Mouse (Mus musculus) c-Kit-positive CD71-negative TER-119-negative erythroid progenitor cells, embryonic 14.5 days (primary cell): ENCODE data around the gene Gba.
"Not testable (repeated sequence)": the region's sequence is repeated elsewhere in the genome, so short reads cannot be mapped to it uniquely, and the experiment has no call there.

ENCODE experiments used
- DNase-seq: peaks from one replicate; pipeline ENCODE4 v3.0.0-alpha.2; 2013; ENCODE audit warnings: low read depth

The Gba gene

GRCm38 (mm10) chr3:89202253-89203141, at the start of gene Gba:
Gene Gba, plus strand, starts transcription at chr3:89202928.
- DNase-seq, result peak; percentile 94

- DNase-seq, result no peak
Measured at GRCm38 (mm10) chr3:89156951-89157350, 45.8 kb upstream of the Gba start.

DNA sequence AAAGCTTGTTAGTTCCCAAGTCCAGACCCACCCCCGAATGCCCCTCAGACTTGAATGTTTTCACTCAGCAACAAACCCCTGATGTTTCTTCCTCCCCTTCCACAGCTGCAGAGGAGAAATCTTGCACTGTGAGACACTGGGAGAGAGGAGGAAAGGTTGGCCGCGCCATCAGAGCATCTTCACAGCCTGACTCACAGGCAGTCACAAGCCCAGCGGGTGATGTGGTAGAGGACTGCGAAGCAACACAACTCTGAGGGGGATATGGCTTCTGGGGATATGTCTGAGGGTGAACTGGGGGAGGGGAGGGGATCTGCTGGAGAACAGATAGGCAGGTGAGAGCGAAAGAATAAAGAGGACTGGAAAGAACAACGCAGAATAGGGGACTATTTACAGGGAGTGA, 44.1 kb upstream of the Gba start:
- no peak for DNase-seq

DNA sequence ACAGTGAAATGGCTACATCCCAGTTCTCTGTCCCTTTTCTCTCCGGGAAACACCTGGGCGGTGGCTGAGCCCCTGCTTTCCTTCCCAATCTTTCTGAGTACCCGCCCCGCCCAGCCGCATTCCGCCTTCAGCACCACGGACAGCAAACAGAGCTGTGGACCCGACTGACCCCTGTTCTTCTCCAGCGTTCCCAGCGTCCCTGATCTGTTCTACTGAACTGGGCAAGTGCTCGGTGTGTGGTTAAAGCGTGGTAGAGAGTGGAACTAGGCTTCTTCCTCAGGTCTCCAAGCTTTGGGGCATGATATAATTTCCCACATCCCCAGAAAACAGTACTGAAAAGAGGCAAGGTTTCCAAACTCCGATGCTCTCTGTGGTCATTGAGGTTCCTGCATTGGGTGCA, 43.5 kb upstream of the Gba start:
- DNase-seq, result no peak

DNA sequence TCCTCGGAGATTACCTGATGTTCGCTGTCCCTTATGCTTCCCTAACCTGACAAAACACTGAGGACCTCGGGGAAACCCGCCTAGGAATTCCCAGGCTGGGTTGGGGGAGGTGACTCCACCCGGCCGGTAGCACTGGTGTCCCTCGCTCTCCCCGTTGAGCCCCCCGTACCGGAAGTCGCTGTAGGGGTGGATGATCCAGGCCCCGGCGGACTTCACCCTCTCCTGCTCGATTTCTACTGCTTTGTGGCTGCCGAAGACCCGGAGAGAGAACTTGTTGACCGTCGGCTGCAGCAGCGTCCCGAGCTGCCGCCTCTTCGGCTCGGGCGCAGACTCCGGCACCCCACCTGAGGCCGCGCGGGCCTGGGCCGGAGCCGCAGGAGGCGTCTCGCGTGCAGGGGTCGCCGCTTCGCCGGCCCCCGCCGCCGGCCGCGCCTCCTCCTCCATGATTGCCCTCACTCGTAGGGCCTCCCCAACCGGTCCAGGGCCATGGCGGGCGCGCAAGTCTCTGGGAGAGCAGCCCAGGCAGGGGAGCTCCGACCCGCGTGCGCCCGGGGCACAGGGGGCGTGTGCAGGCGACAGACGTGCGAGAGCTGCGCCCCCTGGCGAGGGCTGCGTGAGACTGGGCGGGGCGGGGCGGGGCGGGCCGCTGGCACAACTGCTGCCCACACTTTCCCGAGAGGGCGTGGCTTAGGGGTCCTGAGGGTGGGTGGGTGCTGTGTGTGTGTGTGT, 42.9 kb upstream of the Gba start, which contains the start of gene Hcn3:
Gene Hcn3, minus strand, starts transcription at position 581 of the 729 bp plus-strand sequence.
- DNase-seq, result peak; percentile 82

- not testable (repeated sequence) for DNase-seq
Measured at GRCm38 (mm10) chr3:89161207-89161606, 41.5 kb upstream of the Gba start.

DNA sequence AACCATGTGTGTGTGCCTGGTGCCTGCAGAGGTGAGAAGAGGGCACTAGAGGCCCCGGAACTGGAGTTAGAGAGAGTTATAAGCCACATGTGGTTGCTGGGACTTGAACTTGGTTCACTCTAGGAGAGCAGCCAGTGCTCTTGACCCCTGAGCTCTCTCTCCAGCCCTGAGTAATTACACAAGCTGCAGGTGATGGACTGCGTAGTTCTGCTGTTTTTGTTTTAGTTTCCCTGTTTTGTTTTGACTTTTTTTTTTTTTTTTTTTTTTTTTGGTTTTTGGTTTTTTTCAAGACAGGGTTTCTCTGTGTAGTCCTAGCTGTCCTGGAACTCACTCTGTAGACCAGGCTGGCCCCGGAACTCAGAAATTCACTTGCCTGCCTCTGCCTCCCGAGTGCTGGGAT, 40.9 kb upstream of the Gba start:
- DNase-seq, result no peak

DNA sequence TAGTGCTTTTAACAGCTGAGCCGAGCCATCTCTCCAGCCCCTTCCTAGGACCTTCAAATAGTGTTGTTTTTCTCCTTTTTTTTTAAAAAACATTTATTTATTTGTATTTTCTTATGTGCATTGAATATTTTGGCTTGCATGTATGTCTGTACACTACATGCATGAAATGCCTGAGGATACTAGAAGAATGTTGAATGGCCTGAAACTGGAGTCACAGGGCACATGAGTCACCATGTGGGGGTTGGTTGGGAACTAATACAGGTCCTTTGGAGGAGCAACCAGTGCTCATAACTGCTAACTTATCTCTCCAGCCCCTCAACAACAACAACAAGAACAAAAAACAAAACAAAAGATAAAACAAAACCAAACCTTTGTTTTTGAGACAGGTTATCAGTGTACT, 39.6 kb upstream of the Gba start:
- DNase-seq, result no peak

GRCm38 (mm10) chr3:89163643-89164245, 39.0 kb upstream of the Gba start:
- DNase-seq, result no peak

DNA sequence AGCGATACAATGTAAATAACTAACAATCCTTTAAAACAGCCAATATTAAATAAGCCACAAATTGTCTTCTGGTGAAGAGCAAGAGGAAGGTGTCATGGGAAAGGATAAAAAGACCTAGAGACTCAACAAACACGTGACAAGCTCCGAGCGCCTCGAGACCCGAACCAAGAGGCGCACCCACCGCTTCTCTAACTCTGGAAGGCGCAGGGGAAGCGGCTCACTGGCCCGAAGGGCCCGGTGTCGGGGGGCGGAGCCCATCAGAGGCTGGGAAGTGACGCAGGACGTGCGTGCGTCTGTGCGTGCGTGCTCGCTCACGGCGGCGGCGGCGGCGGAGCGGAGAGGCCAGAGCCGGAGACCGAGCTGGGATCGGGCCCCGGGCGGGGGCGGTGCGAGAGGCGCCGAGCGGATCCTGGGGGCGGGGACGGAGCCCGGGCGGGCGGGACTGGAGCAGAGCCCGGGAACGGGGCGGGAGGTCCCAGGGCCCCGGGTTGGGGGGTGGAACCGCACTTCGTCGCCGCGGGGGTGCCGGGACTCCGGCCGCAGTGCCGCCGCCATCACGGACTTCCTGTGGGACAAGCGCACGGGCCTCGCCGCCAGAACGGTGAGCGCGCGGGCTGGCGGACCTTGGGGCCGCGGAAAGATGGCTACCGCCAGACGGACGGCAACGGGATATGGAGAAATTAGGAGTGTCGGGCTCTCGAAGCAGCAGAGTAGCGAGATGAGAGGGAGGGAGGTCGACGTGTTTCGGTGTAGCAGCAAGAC, 38.0 kb upstream of the Gba start, which contains the start of gene Clk2:
Gene Clk2, plus strand, starts transcription at position 290 of the 762 bp plus-strand sequence.
- peak; percentile 86 for DNase-seq

DNA sequence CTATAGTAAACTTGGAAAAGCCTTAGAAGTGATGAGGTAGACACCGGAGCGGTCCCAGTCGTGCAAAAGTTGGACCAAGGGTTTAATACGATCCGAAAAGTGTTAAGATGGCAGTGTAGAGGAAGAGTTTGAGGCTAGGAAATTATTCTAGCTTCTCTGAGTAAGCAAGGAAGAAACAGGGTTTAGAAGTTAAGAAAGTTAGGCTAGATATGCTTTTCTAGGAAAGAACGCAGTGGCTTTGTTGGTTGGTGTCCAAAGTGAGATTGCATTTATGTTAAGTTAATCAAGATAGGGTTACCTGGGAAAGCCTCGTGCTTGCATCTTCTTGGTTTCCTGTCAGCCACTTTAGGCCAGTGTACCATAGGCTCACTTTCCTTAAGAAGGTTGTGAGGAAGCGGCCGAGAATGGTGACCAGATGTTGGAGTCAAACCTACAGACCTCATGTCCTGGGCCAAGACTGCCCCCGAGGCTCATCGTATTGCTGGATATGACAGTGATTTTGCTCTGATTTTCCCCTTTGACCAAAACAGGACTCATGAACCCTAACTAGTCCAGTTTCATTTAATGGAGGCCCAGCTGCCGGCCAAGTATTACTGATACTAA, 37.4 kb upstream of the Gba start:
- no peak for DNase-seq

- DNase-seq, result no peak
Measured at GRCm38 (mm10) chr3:89166945-89167344, 35.8 kb upstream of the Gba start.

GRCm38 (mm10) chr3:89174844-89175243, 27.9 kb upstream of the Gba start:
- no peak for DNase-seq

- no peak for DNase-seq
Measured at GRCm38 (mm10) chr3:89175544-89175943, 27.2 kb upstream of the Gba start.

- no peak for DNase-seq
Measured at GRCm38 (mm10) chr3:89176421-89176820, 26.3 kb upstream of the Gba start.

- peak; percentile 91 for DNase-seq
Measured at GRCm38 (mm10) chr3:89177242-89178106, 25.3 kb upstream of the Gba start, which contains the start of gene Scamp3. Gene Scamp3, plus strand, starts transcription at chr3:89177473.

GRCm38 (mm10) chr3:89178107-89178385, 24.7 kb upstream of the Gba start:
- no peak for DNase-seq

- DNase-seq, result no peak
Measured at GRCm38 (mm10) chr3:89179056-89179455, 23.7 kb upstream of the Gba start.

DNA sequence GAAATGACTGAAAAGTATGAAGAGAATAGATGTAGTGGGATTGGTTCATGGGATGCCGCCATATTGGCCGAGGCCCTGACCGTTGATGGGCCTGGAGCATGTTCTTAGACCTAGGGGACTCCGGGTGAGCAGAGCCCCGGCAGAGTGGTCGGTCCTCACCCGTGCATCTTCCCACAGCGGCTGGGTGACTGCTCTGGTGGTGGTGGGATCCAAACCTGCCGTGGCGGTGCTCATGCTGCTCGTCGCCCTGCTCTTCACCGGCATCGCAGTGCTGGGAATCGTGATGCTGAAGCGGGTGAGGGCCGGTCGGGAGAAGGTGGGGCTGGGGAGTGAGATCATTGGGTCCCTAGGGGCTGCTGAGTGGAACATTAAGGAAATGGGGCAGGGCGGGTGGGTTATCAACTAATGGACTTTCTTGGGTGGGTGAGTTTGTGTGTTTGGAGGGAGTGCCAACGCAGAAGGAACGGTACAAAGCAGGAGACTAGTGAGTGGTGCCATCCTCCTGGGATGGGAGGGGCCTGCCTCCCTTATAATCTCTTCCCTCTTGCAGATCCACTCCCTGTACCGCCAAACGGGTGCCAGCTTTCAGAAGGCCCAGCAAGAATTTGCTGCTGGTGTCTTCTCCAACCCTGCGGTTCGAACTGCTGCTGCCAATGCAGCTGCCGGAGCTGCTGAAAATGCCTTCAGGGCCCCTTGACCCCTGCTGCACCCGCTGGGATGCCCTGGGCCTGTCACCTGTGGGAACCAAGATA, 20.8 kb upstream of the Gba start:
- DNase-seq, result no peak

- DNase-seq, result no peak
Measured at GRCm38 (mm10) chr3:89182531-89183057, 20.1 kb upstream of the Gba start.
